Mouse (Mus musculus) midbrain, postnatal 0 days (tissue): ENCODE results near the gene Sfxn3. TPM values are rescaled to one million over a fixed set of nuclear protein-coding genes. Genes with fewer than 3 reads are reported as not detected.

Experiments
- ATAC-seq: fragments of 200-750 bp; cut with Nextera tagmentation; 2 replicates; pipeline ENCODE4 v1.8.0; 2017; ENCODE audit warnings: moderate number of reproducible peaks, mild to moderate bottlenecking, moderate TSS enrichment, moderate library complexity; ENCODE audit not compliant: low FRiP score
- DNase-seq: peaks from one replicate; pipeline ENCODE4 v3.0.0-alpha.2; 2015; ENCODE audit warnings: low spot score
- H3K27ac ChIP-seq: fragments of 300-500 bp; sonication (generic); 2 replicates; pipeline ENCODE4 v1.5.1; 2014; ENCODE audit warnings: low read depth, mild to moderate bottlenecking, low read length, mixed read lengths
- H3K27me3 ChIP-seq: fragments of 300-500 bp; sonication (generic); 2 replicates; pipeline ENCODE4 v1.6.1; 2014; ENCODE audit warnings: low read length, control low read depth, mixed read lengths; ENCODE audit not compliant: insufficient read depth
- H3K36me3 ChIP-seq: fragments of 300-500 bp; sonication (generic); 2 replicates; pipeline ENCODE4 v1.6.1; 2014; ENCODE audit warnings: low read length, control low read depth, mixed read lengths; ENCODE audit not compliant: insufficient read depth
- H3K4me1 ChIP-seq: fragments of 300-500 bp; sonication (generic); 2 replicates; pipeline ENCODE4 v1.6.1; 2014; ENCODE audit warnings: mild to moderate bottlenecking, control low read depth, antibody characterized with exemption, low read length, mixed read lengths; ENCODE audit not compliant: insufficient read depth
- H3K4me2 ChIP-seq: fragments of 300-500 bp; sonication (generic); 2 replicates; pipeline ENCODE4 v1.6.1; 2014; ENCODE audit warnings: low read depth, mild to moderate bottlenecking, low read length, mixed read lengths; ENCODE audit not compliant: poor library complexity, severe bottlenecking
- H3K4me3 ChIP-seq: fragments of 300-500 bp; sonication (generic); 2 replicates; pipeline ENCODE4 v1.5.1; 2014; ENCODE audit warnings: low read depth, mild to moderate bottlenecking, low read length, moderate library complexity
- H3K9ac ChIP-seq: fragments of 300-500 bp; sonication (generic); replicated peaks from 2 replicates; pipeline ENCODE4 v1.6.1; 2014; ENCODE audit warnings: mild to moderate bottlenecking, low read length, moderate library complexity, mixed read lengths; ENCODE audit not compliant: poor library complexity, severe bottlenecking
- H3K9me3 ChIP-seq: fragments of 300-500 bp; sonication (generic); 2 replicates; pipeline ENCODE4 v1.6.1; 2016; ENCODE audit warnings: low read length, control low read depth
- CTCF ChIP-seq: IDR thresholded peaks from 2 replicates; pipeline ENCODE4 v1.5.1; 2016; ENCODE audit warnings: antibody characterized with exemption, mild to moderate bottlenecking
- WGBS: fragments of 180-500 bp; shearing (Covaris S2); extraction: QIAGEN DNeasy Blood & Tissue Kit; methylation state at CpG from one replicate; pipeline ENCODE4 v1.1.7; 2014; 5-methylcytosine and 5-hydroxymethylcytosine counted together
- polyA plus RNA-seq: library from polyadenylated mRNA; unstranded; fragments of >200 nt; fragmentation: Nextera tagmentation; extraction: Ambion mirVana; gene quantifications from 2 replicates; pipeline ENCODE4 v1.2.1, GENCODE M21; 2015
- total RNA-seq: library from RNA; depleted of rRNA; stranded (reverse); fragments of >200 nt; gene quantifications from 2 replicates; pipeline ENCODE4 v1.2.3, GENCODE M21; 2014

The Sfxn3 gene
- total and polyA plus RNA-seq, 2 experiments from 2014 or later: 85.8 to 102 TPM

- Histone ChIP-seq H3K9ac (peak within 1 kb of the TSS; percentile 75), H3K27ac (peak within 1 kb of the TSS; percentile 63), H3K36me3 (peaks cover 37% of the 10 kb centered on the region), H3K9me3 (no peaks in the 10 kb centered on the region), H3K4me2 (peak within 1 kb of the TSS; percentile 89), H3K27me3 (no peaks in the 10 kb centered on the region), H3K4me3 (peak within 1 kb of the TSS; percentile 68), H3K4me1 (peaks cover 11% of the 10 kb centered on the region; the same call in 1 of the 2 replicates)
- no peak for TF ChIP-seq CTCF
- DNase-seq: peak; percentile 95
- WGBS: under 1% methylated on average over 75 of the region's 82 CpGs
- ATAC-seq: peak; percentile 92
Observed at GRCm38 (mm10) chr19:45005957-45006712, 41.2 kb upstream of the Sfxn3 start, which contains the start of gene Mrpl43. Gene Mrpl43 (minus strand): TSS chr19:45006442.

- H3K27ac ChIP-seq: peak overlapping the region; percentile 63
- DNase-seq (no peak), ATAC-seq (no peak)
- WGBS: 47% methylated on average over 17 of the region's 17 CpGs
- peak overlapping the region; percentile 75 for H3K9ac ChIP-seq
- H3K4me3 ChIP-seq: peak overlapping the region; percentile 68
- H3K27me3 ChIP-seq: no peaks in the 10 kb centered on the region
- H3K4me2 ChIP-seq: peak overlapping the region; percentile 89
- TF ChIP-seq CTCF: no peak
- no peaks in the 10 kb centered on the region for H3K9me3 ChIP-seq
- peaks cover 29% of the 10 kb centered on the region for H3K36me3 ChIP-seq
- H3K4me1 ChIP-seq: peaks cover 11% of the 10 kb centered on the region; the same call in 1 of the 2 replicates
Observed at GRCm38 (mm10) chr19:45007021-45007420, 40.3 kb upstream of the Sfxn3 start.

- Histone ChIP-seq H3K27ac (no peak overlapping the region), H3K9ac (peak overlapping the region; percentile 75), H3K4me3 (peak overlapping the region; percentile 68; the same call in 1 of the 2 replicates), H3K9me3 (no peaks in the 10 kb centered on the region), H3K27me3 (no peaks in the 10 kb centered on the region), H3K4me1 (peaks cover 11% of the 10 kb centered on the region; the same call in 1 of the 2 replicates), H3K4me2 (peak overlapping the region; percentile 89), H3K36me3 (peaks cover 25% of the 10 kb centered on the region)
- WGBS: 93% methylated on average over 20 of the region's 20 CpGs
- no peak for TF ChIP-seq CTCF
- no peak for DNase-seq
- ATAC-seq: no peak
Observed at GRCm38 (mm10) chr19:45007425-45008191, 39.7 kb upstream of the Sfxn3 start.

- H3K9ac ChIP-seq: no peak overlapping the region
- DNase-seq (no peak), ATAC-seq (no peak)
- peaks cover 17% of the 10 kb centered on the region for H3K4me1 ChIP-seq
- no peak overlapping the region for H3K4me3 ChIP-seq
- H3K4me2 ChIP-seq: no peak overlapping the region
- TF ChIP-seq CTCF: no peak
- peaks cover 14% of the 10 kb centered on the region for H3K36me3 ChIP-seq
- no peaks in the 10 kb centered on the region for H3K27me3 ChIP-seq
- no peak overlapping the region for H3K27ac ChIP-seq
- WGBS: 92% methylated on average over 4 of the region's 4 CpGs
- no peaks in the 10 kb centered on the region for H3K9me3 ChIP-seq
Observed at GRCm38 (mm10) chr19:45010646-45011045, 36.7 kb upstream of the Sfxn3 start.

- TF ChIP-seq CTCF: no peak
- ATAC-seq (no peak), DNase-seq (no peak)
- Histone ChIP-seq H3K4me2 (no peak overlapping the region), H3K27ac (peak overlapping the region; percentile 57), H3K9ac (no peak overlapping the region), H3K4me3 (no peak overlapping the region), H3K36me3 (peaks cover 14% of the 10 kb centered on the region), H3K4me1 (peaks cover 19% of the 10 kb centered on the region), H3K27me3 (no peaks in the 10 kb centered on the region), H3K9me3 (no peaks in the 10 kb centered on the region)
- WGBS: 79% methylated on average over 8 of the region's 8 CpGs
Observed at GRCm38 (mm10) chr19:45012219-45012618, 35.1 kb upstream of the Sfxn3 start.
